Mouse (Mus musculus) hindbrain, embryonic 12.5 days (tissue): ENCODE measurements around the gene Efcab1. TPM values are rescaled to one million over a fixed set of nuclear protein-coding genes. Genes with fewer than 3 reads are reported as not detected.
"Not testable (repeated sequence)": the region's sequence is repeated elsewhere in the genome, so short reads cannot be mapped to it uniquely, and the experiment has no call there.

ENCODE experiments used
- ATAC-seq: fragments of 200-750 bp; cut with Nextera tagmentation; 2 replicates; pipeline ENCODE4 v1.8.0; 2017; ENCODE audit warnings: moderate TSS enrichment; ENCODE audit not compliant: low FRiP score
- H3K27ac ChIP-seq: fragments of 300-500 bp; sonication (generic); 2 replicates; pipeline ENCODE4 v1.5.1; 2016; ENCODE audit warnings: mild to moderate bottlenecking
- H3K27me3 ChIP-seq: fragments of 300-500 bp; sonication (generic); 2 replicates; pipeline ENCODE4 v1.6.1; 2016; ENCODE audit warnings: mild to moderate bottlenecking
- H3K36me3 ChIP-seq: fragments of 300-500 bp; sonication (generic); 2 replicates; pipeline ENCODE4 v1.6.1; 2016; ENCODE audit warnings: mild to moderate bottlenecking
- H3K4me1 ChIP-seq: fragments of 300-500 bp; sonication (generic); 2 replicates; pipeline ENCODE4 v1.6.1; 2016
- H3K4me2 ChIP-seq: fragments of 300-500 bp; sonication (generic); replicated peaks from 2 replicates; pipeline ENCODE4 v1.6.1; 2016; ENCODE audit warnings: mild to moderate bottlenecking
- H3K4me3 ChIP-seq: fragments of 300-500 bp; sonication (generic); 2 replicates; pipeline ENCODE4 v1.5.1; 2016; ENCODE audit warnings: mild to moderate bottlenecking
- H3K9ac ChIP-seq: fragments of 300-500 bp; sonication (generic); 2 replicates; pipeline ENCODE4 v1.6.1; 2016; ENCODE audit warnings: mild to moderate bottlenecking, moderate library complexity
- H3K9me3 ChIP-seq: fragments of 300-500 bp; sonication (generic); replicated peaks from 2 replicates; pipeline ENCODE4 v1.6.1; 2016; ENCODE audit warnings: mild to moderate bottlenecking
- WGBS: fragments of 180-500 bp; shearing (Covaris S2); methylation state at CpG from one replicate; pipeline ENCODE4 v1.1.7; 2016; 5-methylcytosine and 5-hydroxymethylcytosine counted together
- polyA plus RNA-seq: library from polyadenylated mRNA; unstranded; fragments of >200 nt; fragmentation: Nextera tagmentation; extraction: Ambion mirVana; gene quantifications from 2 replicates; pipeline ENCODE4 v1.2.1, GENCODE M21; 2016

Gene Efcab1
- 16.5 and 17.6 TPM in 2 replicates for polyA plus RNA-seq

- peak; percentile 100 for ATAC-seq
- no peaks in the 10 kb centered on the region for H3K36me3 ChIP-seq
- peaks cover 9% of the 10 kb centered on the region for H3K4me1 ChIP-seq
- peak within 1 kb of the TSS; percentile 30 for H3K4me3 ChIP-seq
- no peak within 1 kb of the TSS for H3K9ac ChIP-seq
- H3K27me3 ChIP-seq, result no peaks in the 10 kb centered on the region
- 12% methylated on average over 15 of the region's 15 CpGs for WGBS
- H3K4me2 ChIP-seq, result peak within 1 kb of the TSS; percentile 47
- H3K27ac ChIP-seq, result peak within 1 kb of the TSS; percentile 30; the same call in 1 of the 2 replicates
- no peaks in the 10 kb centered on the region for H3K9me3 ChIP-seq
Measured at GRCm38 (mm10) chr16:14906393-14907100, at the start of gene Efcab1. Gene Efcab1 (plus strand): TSS chr16:14906606.

- no peak overlapping the region for H3K4me3 ChIP-seq
- H3K4me2 ChIP-seq, result no peak overlapping the region
- H3K27ac ChIP-seq, result no peak overlapping the region
- H3K36me3 ChIP-seq, result no peaks in the 10 kb centered on the region
- no peaks in the 10 kb centered on the region for H3K4me1 ChIP-seq
- ATAC-seq, result no peak
- no peak overlapping the region for H3K9ac ChIP-seq
- no peaks in the 10 kb centered on the region for H3K27me3 ChIP-seq
- no peaks in the 10 kb centered on the region for H3K9me3 ChIP-seq
Measured at GRCm38 (mm10) chr16:14859443-14859842, 47.0 kb upstream of the Efcab1 start.

GRCm38 (mm10) chr16:14884916-14885315 is 21.5 kb upstream of the Efcab1 start:
- Histone ChIP-seq H3K27ac (no peak overlapping the region), H3K9ac (no peak overlapping the region), H3K4me2 (no peak overlapping the region), H3K4me3 (no peak overlapping the region), H3K27me3 (no peaks in the 10 kb centered on the region), H3K4me1 (no peaks in the 10 kb centered on the region), H3K9me3 (no peaks in the 10 kb centered on the region), H3K36me3 (no peaks in the 10 kb centered on the region)
- ATAC-seq, result no peak
- WGBS, result 93% methylated on average over 2 of the region's 2 CpGs

GRCm38 (mm10) chr16:14885372-14885771 is 21.0 kb upstream of the Efcab1 start:
- Histone ChIP-seq H3K4me2 (no peak overlapping the region), H3K27me3 (no peaks in the 10 kb centered on the region), H3K27ac (no peak overlapping the region), H3K36me3 (no peaks in the 10 kb centered on the region), H3K4me3 (no peak overlapping the region), H3K9ac (no peak overlapping the region), H3K4me1 (no peaks in the 10 kb centered on the region), H3K9me3 (no peaks in the 10 kb centered on the region)
- WGBS, result 82% methylated on average over 1 of the region's 1 CpGs
- ATAC-seq, result no peak

GRCm38 (mm10) chr16:14892492-14892891 is 13.9 kb upstream of the Efcab1 start:
- Histone ChIP-seq H3K36me3 (no peaks in the 10 kb centered on the region), H3K4me1 (no peaks in the 10 kb centered on the region), H3K4me2 (no peak overlapping the region), H3K4me3 (no peak overlapping the region), H3K9me3 (no peaks in the 10 kb centered on the region), H3K27me3 (no peaks in the 10 kb centered on the region), H3K9ac (no peak overlapping the region), H3K27ac (no peak overlapping the region)
- 53% methylated on average over 3 of the region's 3 CpGs for WGBS
- no peak for ATAC-seq

- no peak overlapping the region; the same call in 1 of the 2 replicates for H3K27ac ChIP-seq
- WGBS, result 57% methylated on average over 4 of the region's 4 CpGs
- H3K27me3 ChIP-seq, result no peaks in the 10 kb centered on the region
- ATAC-seq, result no peak
- H3K9me3 ChIP-seq, result no peaks in the 10 kb centered on the region
- H3K4me2 ChIP-seq, result no peak overlapping the region
- H3K4me3 ChIP-seq, result no peak overlapping the region
- H3K36me3 ChIP-seq, result no peaks in the 10 kb centered on the region
- no peaks in the 10 kb centered on the region for H3K4me1 ChIP-seq
- H3K9ac ChIP-seq, result no peak overlapping the region
Measured at GRCm38 (mm10) chr16:14893864-14894263, 12.5 kb upstream of the Efcab1 start.

- no peak overlapping the region for H3K4me2 ChIP-seq
- no peak for ATAC-seq
- H3K9me3 ChIP-seq, result no peaks in the 10 kb centered on the region
- WGBS, result 94% methylated on average over 1 of the region's 1 CpGs
- H3K4me3 ChIP-seq, result no peak overlapping the region
- H3K9ac ChIP-seq, result no peak overlapping the region
- no peak overlapping the region for H3K27ac ChIP-seq
- H3K27me3 ChIP-seq, result no peaks in the 10 kb centered on the region
- H3K36me3 ChIP-seq, result no peaks in the 10 kb centered on the region
- no peaks in the 10 kb centered on the region for H3K4me1 ChIP-seq
Measured at GRCm38 (mm10) chr16:14894713-14895112, 11.7 kb upstream of the Efcab1 start.

- Histone ChIP-seq H3K4me1 (no peaks in the 10 kb centered on the region), H3K4me2 (no peak overlapping the region), H3K27ac (no peak overlapping the region), H3K4me3 (no peak overlapping the region), H3K36me3 (no peaks in the 10 kb centered on the region), H3K9ac (no peak overlapping the region), H3K9me3 (no peaks in the 10 kb centered on the region), H3K27me3 (no peaks in the 10 kb centered on the region)
- WGBS, result 81% methylated on average over 2 of the region's 2 CpGs
- no peak for ATAC-seq
Measured at GRCm38 (mm10) chr16:14895543-14895942, 10.9 kb upstream of the Efcab1 start.

GRCm38 (mm10) chr16:14930711-14931110 is 24.3 kb downstream of the Efcab1 start:
- not testable (repeated sequence) for H3K4me1 ChIP-seq, ATAC-seq, H3K27me3 ChIP-seq, H3K9ac ChIP-seq, H3K27ac ChIP-seq, H3K36me3 ChIP-seq, H3K9me3 ChIP-seq, H3K4me3 ChIP-seq, H3K4me2 ChIP-seq
- 82% methylated on average over 3 of the region's 3 CpGs for WGBS

- H3K27ac ChIP-seq, H3K9ac ChIP-seq, H3K4me3 ChIP-seq, H3K27me3 ChIP-seq, H3K9me3 ChIP-seq, H3K4me2 ChIP-seq, ATAC-seq, H3K4me1 ChIP-seq, H3K36me3 ChIP-seq: not testable (repeated sequence)
- 66% methylated on average over 7 of the region's 7 CpGs for WGBS
Measured at GRCm38 (mm10) chr16:14936478-14937166, 30.2 kb downstream of the Efcab1 start.

GRCm38 (mm10) chr16:14939552-14939951 is 33.1 kb downstream of the Efcab1 start:
- ATAC-seq, result no peak

GRCm38 (mm10) chr16:14939994-14940715 is 33.7 kb downstream of the Efcab1 start:
- Histone ChIP-seq H3K9me3 (no peaks in the 10 kb centered on the region), H3K4me1 (no peaks in the 10 kb centered on the region), H3K4me3 (no peak overlapping the region), H3K4me2 (no peak overlapping the region), H3K27me3 (no peaks in the 10 kb centered on the region), H3K27ac (no peak overlapping the region), H3K36me3 (no peaks in the 10 kb centered on the region), H3K9ac (no peak overlapping the region)
- 78% methylated on average over 1 of the region's 1 CpGs for WGBS
- no peak for ATAC-seq

More at GRCm38 (mm10) chr16:14939552-14939951, 33.1 kb downstream of the Efcab1 start:
- Histone ChIP-seq H3K36me3 (no peaks in the 10 kb centered on the region), H3K4me1 (no peaks in the 10 kb centered on the region), H3K9me3 (no peaks in the 10 kb centered on the region), H3K27ac (no peak overlapping the region), H3K9ac (no peak overlapping the region), H3K4me3 (no peak overlapping the region), H3K4me2 (no peak overlapping the region), H3K27me3 (no peaks in the 10 kb centered on the region)
- 85% methylated on average over 1 of the region's 1 CpGs for WGBS
